Mouse (Mus musculus) heart, postnatal 10 days (tissue): ENCODE results near the gene 1600002K03Rik. TPM values are rescaled to one million over a fixed set of nuclear protein-coding genes. Genes with fewer than 3 reads are reported as not detected.

Source experiments
- DNase-seq, 2 experiments: peaks; one replicate each; pipeline ENCODE4 v3.0.0; 2021
- intact Hi-C: fragments of 180-260 bp; cut with DNase I; formaldehyde crosslinking; loops from one replicate; pipeline ENCODE4 v1.15.1; 2025
- total RNA-seq, 2 experiments: library from RNA; stranded (reverse); gene quantifications; 2 replicates each; pipeline ENCODE4 v1.2.3; 2021

The 1600002K03Rik gene
- total RNA-seq, 2 experiments from 2014 or later, result 3.1 to 3.4 TPM

GRCm38 (mm10) chr10:80140666-80141035, 32.1 kb upstream of the 1600002K03Rik start, which contains the start of gene Cbarp:
TSS of gene Cbarp (minus strand) at chr10:80140835.
- DNase-seq, result no peak
- intact Hi-C loops, result loop anchor here (2.0 to 5.0 kb wide), 3 partner anchors 24 to 283 kb away; partner anchors contain the start of gene Cnn2

- intact Hi-C loops, result loop anchor here (2.0 to 5.0 kb wide), 3 partner anchors 24 to 284 kb away; partner anchors contain the start of gene Cnn2
- peak; percentile 94 to 96 for DNase-seq
Measured at GRCm38 (mm10) chr10:80141243-80141642, 31.5 kb upstream of the 1600002K03Rik start.

DNA sequence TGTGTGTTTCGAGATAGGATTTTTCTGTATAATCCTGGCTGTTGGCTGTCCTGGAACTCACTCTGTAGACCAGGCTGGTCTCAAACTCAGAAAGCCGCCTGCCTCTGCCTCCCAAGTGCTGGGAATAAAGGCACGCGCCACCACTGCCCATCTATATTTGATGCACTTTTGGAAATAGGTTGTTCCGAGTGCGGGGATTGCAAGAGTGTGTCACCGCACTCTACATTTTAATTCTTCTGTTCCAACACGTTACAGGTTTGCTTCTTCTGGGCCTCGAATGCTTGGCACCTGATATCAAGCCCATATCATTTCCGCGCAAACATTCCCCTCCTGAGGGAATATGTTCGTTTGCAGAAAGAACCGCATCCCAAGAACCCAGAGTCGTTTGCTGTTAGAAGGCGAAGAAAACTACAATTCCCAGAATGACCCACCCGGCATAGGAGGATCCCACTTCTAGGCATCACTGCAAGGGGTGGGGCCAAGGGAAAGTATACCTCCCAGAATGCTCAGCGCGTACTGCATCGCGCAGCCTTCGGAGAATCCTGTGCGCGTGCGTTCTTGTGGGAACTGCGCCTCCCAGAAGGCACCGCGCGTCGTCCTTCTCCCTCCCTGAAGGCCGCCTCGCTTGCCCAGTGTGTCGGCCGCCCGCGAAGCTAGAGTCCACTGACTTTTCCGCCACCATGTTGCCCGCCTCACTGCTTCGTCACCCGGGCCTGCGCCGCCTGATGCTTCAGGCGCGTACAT, 30.8 kb upstream of the 1600002K03Rik start:
- DNase-seq, result peak; percentile 97 to 98
- intact Hi-C loops, result loop anchor here (2.0 to 5.0 kb wide), 3 partner anchors 25 to 285 kb away; partner anchors contain the start of gene Cnn2

GRCm38 (mm10) chr10:80142530-80142925, 30.2 kb upstream of the 1600002K03Rik start:
- intact Hi-C loops, result loop anchor here (5.0 kb wide), 2 partner anchors 155 to 285 kb away; partner anchors contain the start of gene Cnn2
- DNase-seq, result no peak

GRCm38 (mm10) chr10:80143664-80144063, 29.1 kb upstream of the 1600002K03Rik start:
- no peak for DNase-seq
- intact Hi-C loops, result loop anchor here (5.0 kb wide), 2 partner anchors 156 to 286 kb away; partner anchors contain the start of gene Cnn2

DNA sequence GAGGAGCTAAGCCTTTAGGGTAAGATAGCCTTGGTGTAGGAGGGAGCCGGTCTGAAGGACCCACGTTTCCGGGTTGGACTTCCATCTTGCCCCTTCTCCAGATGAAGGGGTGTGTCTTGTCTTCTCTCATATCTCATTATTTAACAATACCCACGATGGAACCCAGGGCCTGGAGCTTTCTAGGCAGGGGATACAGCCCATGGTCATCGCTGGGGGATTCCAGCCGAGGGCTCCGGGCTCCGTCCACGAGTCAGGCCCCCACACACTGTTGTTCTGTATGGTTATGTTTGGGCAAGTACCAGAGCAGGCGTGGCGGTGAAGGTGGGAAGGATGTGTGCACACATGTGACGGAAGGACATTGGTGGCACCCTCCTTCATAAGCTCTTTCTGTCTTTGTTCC, 28.6 kb upstream of the 1600002K03Rik start:
- intact Hi-C loops, result loop anchor here (5.0 kb wide), 2 partner anchors 157 to 287 kb away; partner anchors contain the start of gene Cnn2
- DNase-seq, result no peak

DNA sequence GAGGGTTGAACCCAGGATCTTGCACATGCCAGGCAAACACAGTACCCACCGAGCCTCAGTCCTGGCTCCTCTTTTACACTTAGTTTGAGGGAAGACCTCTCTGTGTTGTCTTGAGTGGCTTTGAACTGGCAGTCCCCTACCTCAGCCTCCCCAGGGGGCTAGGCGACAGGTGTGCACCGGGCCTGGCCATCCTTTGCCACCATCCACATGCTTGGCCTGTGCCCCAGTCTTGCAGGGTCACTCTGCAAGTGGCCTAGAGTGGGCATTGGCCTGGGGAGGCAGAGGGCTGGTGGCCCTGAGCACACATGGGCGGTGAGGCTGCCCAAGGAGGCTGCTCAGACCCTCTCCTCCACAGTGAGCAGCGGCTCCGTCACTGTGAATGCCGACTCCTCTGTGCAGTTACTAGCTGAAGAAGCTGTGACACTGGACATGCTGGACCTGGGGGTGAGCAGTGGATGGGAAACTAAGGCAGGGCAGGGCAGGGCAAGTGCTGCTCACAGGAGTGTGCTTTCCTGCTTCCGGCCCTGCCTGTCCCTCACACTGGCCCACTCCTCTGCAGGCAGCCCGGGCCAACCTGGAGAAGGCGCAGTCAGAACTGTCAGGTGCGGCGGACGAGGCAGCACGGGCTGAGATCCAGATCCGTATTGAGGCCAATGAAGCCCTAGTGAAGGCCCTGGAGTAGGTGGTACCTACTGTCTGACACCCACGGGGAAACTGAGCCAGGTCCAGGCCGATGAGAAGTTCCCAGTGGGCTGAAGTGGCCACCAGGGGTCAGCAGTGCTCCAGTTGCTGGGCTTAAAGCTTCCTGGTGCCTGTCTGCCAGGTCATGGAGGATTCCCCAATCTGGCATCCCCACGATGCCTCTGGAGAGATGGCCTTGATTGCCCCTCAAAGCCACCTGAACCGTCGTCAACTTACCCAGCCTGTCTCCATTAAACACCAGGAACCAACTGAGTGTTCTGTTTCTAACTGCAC, 27.6 kb upstream of the 1600002K03Rik start:
- DNase-seq, result peak; percentile 79 to 88
- intact Hi-C loops, result loop anchor here (1.0 to 5.0 kb wide), 3 partner anchors 20 to 288 kb away; partner anchors contain the start of genes Cirbp and Cnn2

DNA sequence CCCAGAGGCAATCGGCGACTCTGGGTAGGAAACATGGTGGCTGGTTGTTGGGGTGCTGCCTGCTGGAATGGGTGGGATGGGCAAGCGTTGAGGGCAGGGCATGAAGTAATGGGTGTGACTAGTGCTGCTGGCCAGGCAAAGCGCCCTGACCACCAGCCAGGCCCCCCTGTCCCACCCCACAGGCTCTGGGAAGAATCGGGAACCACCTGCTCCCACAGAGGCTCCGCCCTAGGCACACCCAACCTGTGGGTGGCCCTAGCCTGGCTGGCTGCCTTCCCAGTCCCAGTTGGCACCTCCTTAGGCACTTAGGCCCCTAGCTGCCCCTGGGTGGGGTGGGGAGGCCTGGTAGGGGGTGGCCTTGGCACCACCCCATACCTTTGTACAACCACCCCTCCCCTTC, 26.8 kb upstream of the 1600002K03Rik start:
- intact Hi-C loops, result loop anchor here (1.0 kb wide), 1 partner anchor 19 kb away; the partner anchor contains the start of gene Cirbp

GRCm38 (mm10) chr10:80146568-80147011, 26.2 kb upstream of the 1600002K03Rik start:
- peak; percentile 69 to 80 for DNase-seq
- intact Hi-C loops, result no loop called here

More for the DNA sequence above, 26.8 kb upstream of the 1600002K03Rik start:
- DNase-seq, result peak; percentile 77 to 87

DNA sequence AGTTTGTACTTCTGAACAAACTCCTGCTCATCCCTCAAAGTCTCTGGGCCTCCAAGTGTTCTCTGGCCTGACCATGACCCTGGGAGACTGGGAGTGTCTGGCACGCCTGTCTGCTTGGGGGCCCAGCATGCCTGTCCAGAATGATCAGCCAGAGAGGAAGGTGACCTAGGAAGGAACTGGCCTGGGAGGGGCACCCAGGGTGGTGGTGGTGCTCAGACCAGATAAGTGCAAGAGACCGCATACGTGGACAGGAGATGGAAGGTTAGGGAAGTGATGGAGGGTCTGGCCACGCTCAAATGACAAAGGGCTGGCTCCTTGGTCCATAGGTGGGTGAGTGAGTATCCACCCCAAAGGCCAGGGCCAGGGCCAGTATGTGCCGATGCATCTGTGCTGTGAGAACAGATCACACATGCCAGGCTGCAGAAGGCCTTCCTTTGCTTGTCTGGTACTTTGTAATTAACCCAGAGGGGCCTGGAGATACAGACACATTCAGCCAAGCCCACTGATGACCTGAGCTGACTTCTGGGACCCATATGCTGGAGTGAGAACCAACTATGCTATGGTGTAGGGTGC, 25.5 kb upstream of the 1600002K03Rik start:
- intact Hi-C loops, result no loop called here
- peak in 1 of 2 experiments; percentile 60 for DNase-seq

- intact Hi-C loops, result no loop called here
- peak; percentile 91 to 93 for DNase-seq
Measured at GRCm38 (mm10) chr10:80147719-80148601, 24.8 kb upstream of the 1600002K03Rik start, which contains the start of gene Midn. TSS of gene Midn (plus strand) at chr10:80148272.

- intact Hi-C loops, result no loop called here
- peak; percentile 97 for DNase-seq
Measured at GRCm38 (mm10) chr10:80148610-80149290, 24.0 kb upstream of the 1600002K03Rik start.

GRCm38 (mm10) chr10:80149291-80150225, 23.2 kb upstream of the 1600002K03Rik start:
- peak; percentile 97 to 98 for DNase-seq
- intact Hi-C loops, result no loop called here

DNA sequence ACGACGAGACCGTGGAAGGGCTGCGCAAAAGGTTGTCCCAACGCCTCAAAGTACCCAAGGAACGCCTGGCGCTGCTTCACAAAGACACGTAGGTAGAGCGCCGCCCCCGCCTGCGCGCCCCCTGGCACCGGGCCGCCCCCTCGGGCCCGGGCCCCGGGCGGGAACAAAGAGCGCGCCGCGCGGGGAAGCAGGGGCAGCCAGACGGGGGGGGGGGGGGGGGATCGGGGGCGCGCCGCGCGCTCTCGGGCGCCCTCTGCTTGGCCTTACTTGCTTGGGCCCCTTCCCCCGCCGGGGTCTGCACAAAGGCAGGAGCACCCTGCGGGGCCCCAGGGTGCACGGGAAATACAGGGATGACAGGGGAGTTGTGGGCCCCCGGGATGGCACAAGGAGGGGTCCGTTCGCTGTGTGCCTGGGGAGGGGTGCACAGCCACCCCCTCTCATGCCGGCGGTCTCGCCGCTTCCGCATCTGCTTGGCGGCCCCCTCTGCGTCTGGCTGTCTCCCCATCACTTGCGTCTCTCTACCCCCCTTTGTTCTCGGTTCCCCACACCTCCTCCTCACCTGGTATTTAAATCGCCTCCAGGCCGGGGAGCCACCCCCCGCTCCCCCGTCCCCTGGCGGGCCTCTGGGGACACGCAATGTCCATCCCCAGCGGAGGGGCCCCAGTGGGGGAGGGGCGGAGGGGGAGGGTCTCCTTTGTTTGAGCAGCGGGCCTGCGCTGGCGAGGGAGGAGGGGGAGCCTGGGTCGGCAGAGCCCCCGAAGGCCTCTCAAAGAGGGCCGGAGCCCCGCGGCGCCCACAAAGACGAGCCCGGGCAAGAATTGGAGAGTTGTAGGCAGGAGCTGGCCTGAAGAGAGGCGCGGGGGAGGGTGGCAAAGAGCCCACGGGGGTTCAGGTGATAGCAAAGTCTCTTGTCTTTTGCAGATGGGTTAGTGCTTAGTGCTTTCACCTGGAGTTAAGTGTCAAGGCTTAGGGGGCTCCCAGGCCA, 22.2 kb upstream of the 1600002K03Rik start:
- intact Hi-C loops, result no loop called here
- peak; percentile 69 to 74 for DNase-seq

GRCm38 (mm10) chr10:80151211-80152034, 21.3 kb upstream of the 1600002K03Rik start:
- peak; percentile 82 to 83 for DNase-seq
- intact Hi-C loops, result no loop called here
